Comparison of ENCODE assay signal across 26 mouse cellular contexts in genomic region chr1:17545311-17545710, GRCm38 (mm10).
DNase-seq lines count a peak whose midpoint lies in the region; ATAC-seq and TF ChIP-seq lines count a peak whose summit lies in the region.
"Had no signal": no experiment of that assay in that cellular context is flagged by ENCODE, and none has a peak within 500 bp of the region (broad histone marks: within the 10 kb centered on the region; RNA-seq: fewer than 3 reads in every experiment).

No protein-coding gene starts in this region.

- H3K4me2 ChIP-seq in forebrain, embryonic 14.5 days (ENCODE audit: low read length): no peak overlapping the region
- no peak overlapping the region for H3K4me2 ChIP-seq in forebrain, embryonic 12.5 days
- H3K4me2 ChIP-seq in lung, embryonic 14.5 days: no peak overlapping the region
- H3K4me2 ChIP-seq: embryonic facial prominence, embryonic 12.5 days; forebrain, embryonic 15.5 days had no signal

- H3K27me3 ChIP-seq in forebrain, embryonic 14.5 days (replicated peaks; ENCODE audit: control insufficient read depth, insufficient read depth, low read length): no peaks in the 10 kb centered on the region
- H3K27me3 ChIP-seq in forebrain, embryonic 12.5 days: no peaks in the 10 kb centered on the region
- no peaks in the 10 kb centered on the region for H3K27me3 ChIP-seq in lung, embryonic 14.5 days (ENCODE audit: insufficient read depth, low read length)
- H3K27me3 ChIP-seq: CH12.LX; embryonic facial prominence, embryonic 12.5 days; forebrain, embryonic 15.5 days; Patski had no signal

- peak; percentile 7 for DNase-seq in forebrain, embryonic 14.5 days (ENCODE audit: low spot score)
- DNase-seq in lung, embryonic 14.5 days: peak; percentile 5
- DNase-seq in lung, postnatal 4 days: no peak
- DNase-seq in brain, adult 2 months (ENCODE audit: low read depth, low spot score): peak; percentile 1
- no peak for DNase-seq in layer of hippocampus, postnatal 36 days
- no peak for DNase-seq in Muller cell, postnatal 12 days (ENCODE audit: inconsistent ontology term)
- DNase-seq: adrenal gland, adult 2 months; adrenal gland, postnatal 10 days; adrenal gland, postnatal 25 days; B cell, adult 2 months; cerebellum, adult 11 months; cerebellum, adult 18-20 months; cerebellum, adult 8-10 months; cerebellum, adult 9-11 months; cerebellum, postnatal 14 days; cerebellum, postnatal 36 days; embryo, embryonic 11 days; forebrain, postnatal 0 days had no signal

- no peaks in the 10 kb centered on the region for H3K4me1 ChIP-seq in forebrain, embryonic 14.5 days (ENCODE audit: control insufficient read depth, insufficient read depth, low read length)
- no peaks in the 10 kb centered on the region for H3K4me1 ChIP-seq in forebrain, embryonic 12.5 days
- H3K4me1 ChIP-seq in lung, embryonic 14.5 days (ENCODE audit: insufficient read depth): no peaks in the 10 kb centered on the region
- H3K4me1 ChIP-seq: embryonic facial prominence, embryonic 12.5 days; forebrain, embryonic 15.5 days had no signal

- no peaks in the 10 kb centered on the region for H3K9me3 ChIP-seq in forebrain, embryonic 14.5 days (replicated peaks; ENCODE audit: control insufficient read depth, low read length)
- H3K9me3 ChIP-seq in forebrain, embryonic 12.5 days: no peaks in the 10 kb centered on the region
- H3K9me3 ChIP-seq in lung, embryonic 14.5 days (ENCODE audit: low read depth, low read length): no peaks in the 10 kb centered on the region
- H3K9me3 ChIP-seq: embryonic facial prominence, embryonic 12.5 days; forebrain, embryonic 15.5 days; G1E had no signal

- no peak for TF ChIP-seq CTCF in lung, embryonic 14.5 days (IDR thresholded peaks at IDR 0.05; ENCODE audit: low read depth)

- no peak overlapping the region for H3K4me3 ChIP-seq in forebrain, embryonic 14.5 days (ENCODE audit: low read depth, low read length)
- H3K4me3 ChIP-seq in forebrain, embryonic 12.5 days (replicated peaks): no peak overlapping the region
- no peak overlapping the region for H3K4me3 ChIP-seq in lung, embryonic 14.5 days (ENCODE audit: low read depth, low read length)
- H3K4me3 ChIP-seq: embryonic facial prominence, embryonic 12.5 days; forebrain, embryonic 15.5 days had no signal

- 61% methylated on average over 1 of the region's 2 CpGs for WGBS in forebrain, embryonic 14.5 days
- WGBS in forebrain, embryonic 12.5 days: 86% methylated on average over 1 of the region's 2 CpGs
- 64% methylated on average over 1 of the region's 2 CpGs for WGBS in lung, embryonic 14.5 days

- no peak overlapping the region for H3K27ac ChIP-seq in forebrain, embryonic 14.5 days (ENCODE audit: low read depth, low read length)
- no peak overlapping the region for H3K27ac ChIP-seq in forebrain, embryonic 12.5 days
- H3K27ac ChIP-seq in lung, embryonic 14.5 days (ENCODE audit: low read depth): no peak overlapping the region
- H3K27ac ChIP-seq: embryonic facial prominence, embryonic 12.5 days; forebrain, embryonic 15.5 days had no signal

- ATAC-seq in forebrain, embryonic 14.5 days: no peak
- no peak for ATAC-seq in forebrain, embryonic 12.5 days (ENCODE audit: low FRiP score)
- no peak for ATAC-seq in lung, embryonic 14.5 days (ENCODE audit: insufficient read depth)
- ATAC-seq: activated CD4-positive, CD25-positive, alpha-beta regulatory T cell, adult 4 months; CD4-positive, CD25-positive, alpha-beta regulatory T cell, adult 4 months; forebrain, embryonic 15.5 days; forebrain, postnatal 0 days; Patski had no signal

- no peak overlapping the region for H3K9ac ChIP-seq in forebrain, embryonic 14.5 days (ENCODE audit: low read length)
- no peak overlapping the region for H3K9ac ChIP-seq in forebrain, embryonic 12.5 days
- H3K9ac ChIP-seq in lung, embryonic 14.5 days: no peak overlapping the region
- H3K9ac ChIP-seq: embryonic facial prominence, embryonic 12.5 days; forebrain, embryonic 15.5 days; forebrain, postnatal 0 days had no signal

- no peaks in the 10 kb centered on the region for H3K36me3 ChIP-seq in forebrain, embryonic 14.5 days (ENCODE audit: control insufficient read depth, insufficient read depth, low read length)
- H3K36me3 ChIP-seq in forebrain, embryonic 12.5 days (replicated peaks): no peaks in the 10 kb centered on the region
- no peaks in the 10 kb centered on the region for H3K36me3 ChIP-seq in lung, embryonic 14.5 days (ENCODE audit: insufficient read depth)
- H3K36me3 ChIP-seq: embryonic facial prominence, embryonic 12.5 days; forebrain, embryonic 15.5 days; G1E had no signal

Comparison
In these comparisons a context has a peak if more than half of its experiments do, and no peak if none do; other contexts are left out.
1. DNase-seq: peak in forebrain, embryonic 14.5 days (single experiment), lung, embryonic 14.5 days (single experiment) and brain, adult 2 months (single experiment); none in lung, postnatal 4 days (0 of 2), layer of hippocampus, postnatal 36 days (0 of 2) and Muller cell, postnatal 12 days (single experiment).